Mouse (Mus musculus) kidney, adult 2 months (tissue): ENCODE data around the gene Morf4l2. TPM values are rescaled to one million over a fixed set of nuclear protein-coding genes. Genes with fewer than 3 reads are reported as not detected.

Experiments
- DNase-seq: peaks from one replicate; pipeline ENCODE4 v3.0.0; 2021
- H3K27ac ChIP-seq: fragments of 200-500 bp; 2 replicates; pipeline ENCODE4 v1.5.1; 2012; ENCODE audit warnings: low read depth, low read length, control low read depth, inconsistent platforms; ENCODE audit not compliant: insufficient read depth
- H3K27me3 ChIP-seq: fragments of 200-500 bp; replicated peaks from 2 replicates; pipeline ENCODE4 v1.6.1; 2012; ENCODE audit warnings: mild to moderate bottlenecking, moderate library complexity, low read length, inconsistent platforms; ENCODE audit not compliant: control insufficient read depth, insufficient read depth
- H3K36me3 ChIP-seq: fragments of 200-500 bp; 2 replicates; pipeline ENCODE4 v1.6.1; 2012; ENCODE audit warnings: mild to moderate bottlenecking, moderate library complexity, low read length, inconsistent platforms; ENCODE audit not compliant: control insufficient read depth, insufficient read depth
- H3K4me1 ChIP-seq: fragments of 200-500 bp; 2 replicates; pipeline ENCODE4 v1.6.1; 2011; ENCODE audit warnings: low read length; ENCODE audit not compliant: control insufficient read depth, insufficient read depth
- H3K4me3 ChIP-seq: fragments of 200-500 bp; 2 replicates; pipeline ENCODE4 v1.5.1; 2011; ENCODE audit warnings: mild to moderate bottlenecking, low read depth, low read length, control low read depth; ENCODE audit not compliant: insufficient read depth
- CTCF ChIP-seq: fragments of 200-500 bp; conservative IDR thresholded peaks from 2 replicates; pipeline ENCODE4 v1.5.1; 2011; ENCODE audit warnings: low read depth, mild to moderate bottlenecking, control low read depth, low read length, moderate library complexity, mixed read lengths; ENCODE audit not compliant: insufficient read depth, insufficient read length
- POLR2A ChIP-seq: fragments of 200-500 bp; IDR thresholded peaks from one replicate; pipeline ENCODE4 v1.6.1; 2011; ENCODE audit warnings: low read depth, low read length, control low read depth
- WGBS: fragments of 180-500 bp; shearing (Covaris S2); methylation state at CpG from one replicate; pipeline ENCODE4 v1.1.7; 2018; 5-methylcytosine and 5-hydroxymethylcytosine counted together
- polyA plus RNA-seq: library from polyadenylated mRNA; depleted of rRNA; stranded (reverse); fragments of >200 nt; gene quantifications from 2 replicates; pipeline ENCODE4 v1.2.3, GENCODE M21; 2012

Gene Morf4l2
- polyA plus RNA-seq, 1 experiment: 33.3 TPM

DNA sequence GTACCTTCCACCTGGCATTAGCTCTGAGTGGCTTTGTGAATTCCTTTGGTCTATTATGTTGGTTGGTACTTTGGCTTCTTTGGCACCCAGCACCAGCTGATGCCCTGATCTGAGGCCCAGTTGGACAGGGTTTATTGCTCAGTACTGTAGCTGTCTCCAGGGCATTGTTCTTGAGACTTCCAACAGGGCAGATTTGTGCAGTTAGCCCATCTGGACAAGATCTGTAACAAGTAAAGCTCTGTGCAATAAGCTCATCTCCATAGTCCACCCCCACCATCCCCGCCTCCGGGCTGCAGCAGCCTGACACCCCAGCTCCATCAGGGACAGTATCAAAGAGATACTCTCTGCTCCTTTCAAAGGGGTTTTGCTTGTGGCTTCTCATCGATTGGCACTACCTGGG is 12.0 kb upstream of the Morf4l2 start:
- H3K4me1 ChIP-seq: no peaks in the 10 kb centered on the region
- no peak overlapping the region for H3K4me3 ChIP-seq
- WGBS: 93% methylated on average over 3 of the region's 3 CpGs
- TF ChIP-seq CTCF: no peak
- no peak for DNase-seq
- H3K27me3 ChIP-seq: no peaks in the 10 kb centered on the region
- no peak overlapping the region for H3K27ac ChIP-seq
- H3K36me3 ChIP-seq: no peaks in the 10 kb centered on the region

GRCm38 (mm10) chrX:136749329-136749728 is 5.8 kb upstream of the Morf4l2 start:
- H3K4me1 ChIP-seq: no peaks in the 10 kb centered on the region
- no peak overlapping the region for H3K4me3 ChIP-seq
- 83% methylated on average over 4 of the region's 4 CpGs for WGBS
- no peaks in the 10 kb centered on the region for H3K36me3 ChIP-seq
- H3K27ac ChIP-seq: no peak overlapping the region
- DNase-seq: no peak
- TF ChIP-seq POLR2A: no peak
- TF ChIP-seq CTCF: no peak
- H3K27me3 ChIP-seq: no peaks in the 10 kb centered on the region

DNA sequence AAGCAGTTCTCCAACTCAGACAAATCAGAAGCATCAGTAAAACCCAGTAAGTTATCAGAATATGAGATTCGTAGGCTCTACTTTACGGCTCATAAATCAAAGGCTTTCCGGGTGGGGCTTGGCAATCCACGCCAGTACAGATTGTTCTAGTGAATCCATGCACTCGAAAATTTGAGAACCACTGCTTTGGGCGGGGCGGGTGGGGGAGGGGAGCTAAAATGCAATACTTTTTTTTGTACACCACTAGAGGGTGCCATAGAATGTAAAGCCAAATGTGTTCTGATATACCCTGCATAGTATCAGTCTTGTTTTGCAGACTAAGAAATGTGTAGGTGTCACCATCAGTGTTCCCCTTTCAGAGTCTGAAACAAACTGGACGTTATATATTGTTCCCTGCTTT is 1.2 kb upstream of the Morf4l2 start:
- Histone ChIP-seq H3K4me3 (no peak overlapping the region), H3K36me3 (no peaks in the 10 kb centered on the region), H3K27me3 (no peaks in the 10 kb centered on the region), H3K4me1 (no peaks in the 10 kb centered on the region), H3K27ac (peak overlapping the region; percentile 22; the same call in 1 of the 2 replicates)
- TF ChIP-seq CTCF: no peak
- no peak for TF ChIP-seq POLR2A
- DNase-seq: no peak
- 49% methylated on average over 8 of the region's 8 CpGs for WGBS

DNA sequence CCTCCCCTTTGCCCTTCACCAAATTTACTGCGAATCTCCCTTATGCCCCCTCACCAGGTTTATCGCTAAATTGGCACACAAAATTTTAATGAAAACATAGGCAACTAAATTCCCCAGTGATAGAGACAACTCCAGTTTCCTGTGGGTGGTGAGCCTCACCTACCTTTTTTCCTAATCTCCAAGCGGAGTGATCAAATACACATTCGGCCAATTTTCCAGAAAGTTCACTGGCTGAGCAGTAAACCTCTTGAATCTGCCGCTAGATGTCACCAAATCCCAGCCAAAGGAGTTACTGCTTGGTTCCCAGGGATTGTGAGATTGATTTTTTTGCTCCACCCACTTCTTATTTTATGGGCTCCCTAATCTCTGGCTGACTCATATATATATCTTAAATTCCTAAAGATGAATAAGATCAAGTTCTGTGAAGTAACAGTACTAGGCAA is 808 bp downstream of the Morf4l2 start:
- peak; percentile 80 for DNase-seq
- Histone ChIP-seq H3K27me3 (no peaks in the 10 kb centered on the region), H3K4me3 (peak overlapping the region; percentile 92), H3K36me3 (no peaks in the 10 kb centered on the region), H3K27ac (peak overlapping the region; percentile 97), H3K4me1 (no peaks in the 10 kb centered on the region)
- TF ChIP-seq CTCF (peak; percentile 45), POLR2A (no peak)
- WGBS: 7% methylated on average over 5 of the region's 5 CpGs

DNA sequence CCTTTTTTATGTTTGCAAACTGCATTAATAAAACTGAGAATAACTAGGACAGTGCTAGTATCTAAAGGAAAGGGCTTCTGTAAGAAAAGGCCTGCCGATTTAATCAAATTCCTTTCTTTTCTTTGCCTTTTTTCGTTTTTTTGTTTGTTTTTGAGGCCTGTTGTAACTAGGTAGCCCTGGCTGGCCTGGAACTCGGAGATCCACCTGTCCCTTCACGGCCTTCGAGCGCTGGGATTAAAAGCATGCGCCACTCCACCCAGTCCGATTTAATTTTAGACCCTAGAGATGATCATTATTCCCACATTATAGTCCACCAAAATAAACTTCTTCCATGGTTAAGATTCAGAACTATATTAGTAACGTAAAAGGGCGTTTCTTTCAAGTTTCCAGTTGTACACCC is 1.2 kb downstream of the Morf4l2 start:
- no peak for TF ChIP-seq CTCF
- H3K27me3 ChIP-seq: no peaks in the 10 kb centered on the region
- no peaks in the 10 kb centered on the region for H3K36me3 ChIP-seq
- H3K27ac ChIP-seq: peak overlapping the region; percentile 97
- DNase-seq: no peak
- 2% methylated on average over 10 of the region's 10 CpGs for WGBS
- H3K4me3 ChIP-seq: peak overlapping the region; percentile 92
- H3K4me1 ChIP-seq: no peaks in the 10 kb centered on the region

DNA sequence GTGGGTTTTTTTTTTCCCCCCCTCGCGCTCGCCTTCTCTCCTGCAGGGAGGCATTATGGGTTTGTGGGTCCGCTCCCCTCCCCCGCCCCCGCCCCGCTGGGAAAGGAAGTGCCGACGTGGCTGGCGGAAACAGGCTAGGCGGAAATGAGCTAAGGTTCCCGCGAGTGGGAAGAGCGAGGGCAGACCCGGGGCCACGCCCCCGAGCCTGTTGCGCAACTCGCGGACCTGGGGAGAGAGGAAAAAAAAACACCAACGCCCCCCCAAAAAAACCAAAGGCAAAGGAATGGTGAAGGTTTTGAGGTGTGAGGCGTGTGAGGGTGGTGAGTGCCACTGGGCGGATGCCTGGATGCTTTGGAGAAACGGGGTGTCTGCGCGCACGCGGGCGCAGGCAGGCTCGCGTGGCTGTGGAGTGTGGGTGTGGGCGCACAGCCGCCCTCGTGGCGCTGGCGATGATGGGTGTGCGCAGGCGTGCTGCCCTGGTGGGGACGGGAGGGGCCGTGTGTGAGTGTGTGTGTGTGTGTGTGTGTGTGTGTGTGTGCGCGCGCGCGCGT is 1.8 kb downstream of the Morf4l2 start:
- Histone ChIP-seq H3K27ac (peak overlapping the region; percentile 97), H3K4me3 (peak overlapping the region; percentile 92), H3K36me3 (no peaks in the 10 kb centered on the region), H3K27me3 (no peaks in the 10 kb centered on the region), H3K4me1 (no peaks in the 10 kb centered on the region)
- DNase-seq: peak; percentile 84
- under 1% methylated on average over 38 of the region's 46 CpGs for WGBS
- TF ChIP-seq CTCF (no peak), POLR2A (no peak)

DNA sequence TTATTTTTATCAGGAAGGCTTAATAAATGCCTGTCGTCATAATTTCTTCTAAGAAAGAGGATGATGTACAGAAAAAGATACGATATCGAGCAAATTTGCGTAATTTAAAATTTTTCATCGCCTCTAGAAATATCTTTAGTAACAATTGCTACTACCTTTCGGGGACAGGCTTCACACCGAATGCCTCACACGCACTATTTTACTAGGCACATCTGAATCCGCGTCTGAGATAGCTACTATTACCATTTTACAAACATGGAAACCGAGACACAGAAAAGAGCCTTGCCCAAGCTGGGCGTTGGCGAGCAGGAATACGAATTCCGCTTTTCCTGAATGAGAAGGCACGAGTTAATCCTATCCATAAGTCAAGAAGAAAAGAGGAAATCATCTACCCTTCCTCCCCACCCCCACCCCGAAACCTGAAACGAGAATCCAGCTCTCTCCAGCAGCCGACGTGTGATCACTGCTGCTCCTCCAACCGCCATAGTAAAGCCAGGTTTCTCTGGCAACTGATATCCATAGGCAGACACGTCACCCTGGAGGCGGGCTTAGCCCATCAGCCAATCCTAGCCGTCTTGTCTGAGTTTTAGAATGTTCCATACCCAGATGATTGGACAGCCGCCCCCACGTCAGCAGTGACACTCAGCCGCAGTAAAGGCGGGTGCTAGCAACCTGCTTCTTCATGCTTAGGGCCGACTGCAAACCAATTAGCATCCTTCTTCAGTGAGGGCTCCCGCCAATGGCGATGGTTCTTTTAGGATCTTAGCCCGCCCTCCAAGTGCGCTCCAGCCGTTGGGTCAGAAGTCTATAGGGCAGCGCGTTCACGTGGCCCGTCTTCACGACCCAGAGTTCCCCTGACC is 2.5 kb downstream of the Morf4l2 start:
- TF ChIP-seq CTCF (no peak), POLR2A (peak; percentile 65)
- Histone ChIP-seq H3K4me3 (peak overlapping the region; percentile 92), H3K4me1 (no peaks in the 10 kb centered on the region), H3K27me3 (no peaks in the 10 kb centered on the region), H3K27ac (peak overlapping the region; percentile 77), H3K36me3 (no peaks in the 10 kb centered on the region)
- under 1% methylated on average over 38 of the region's 39 CpGs for WGBS
- DNase-seq: peak; percentile 98
